Mouse (Mus musculus) adrenal gland, postnatal 10 days (tissue): ENCODE results near the gene Gm28230. TPM values are rescaled to one million over a fixed set of nuclear protein-coding genes. Genes with fewer than 3 reads are reported as not detected.

Source experiments
- DNase-seq: peaks from one replicate; pipeline ENCODE4 v3.0.0; 2021; ENCODE audit warnings: mixed read lengths
- total RNA-seq, 2 experiments: library from RNA; stranded (reverse); gene quantifications; 2 replicates each; pipeline ENCODE4 v1.2.3; 2021

Gene Gm28230
- total RNA-seq, 2 experiments from 2014 or later: 0.69 to 1.7 TPM

DNA sequence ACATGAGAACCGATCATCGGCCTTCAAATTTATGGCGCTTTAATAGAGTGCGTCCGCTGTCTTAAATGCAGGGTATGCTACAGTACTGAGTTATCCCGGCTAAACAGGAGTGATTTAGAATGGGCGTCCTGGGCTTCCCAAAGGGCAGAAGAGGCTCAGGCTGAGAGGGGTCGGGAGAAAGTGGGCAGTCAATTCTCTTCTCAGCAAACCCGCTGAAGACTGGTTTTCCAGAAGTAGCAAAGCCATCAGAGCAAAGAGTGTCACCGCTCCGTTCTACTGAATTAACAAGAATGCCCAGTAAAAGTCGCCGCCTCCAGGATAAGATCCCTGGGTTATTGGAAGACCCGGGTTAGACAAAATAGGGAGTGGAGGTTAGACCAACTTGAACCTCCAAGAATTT, 13.3 kb downstream of the Gm28230 start:
- DNase-seq: no peak

DNA sequence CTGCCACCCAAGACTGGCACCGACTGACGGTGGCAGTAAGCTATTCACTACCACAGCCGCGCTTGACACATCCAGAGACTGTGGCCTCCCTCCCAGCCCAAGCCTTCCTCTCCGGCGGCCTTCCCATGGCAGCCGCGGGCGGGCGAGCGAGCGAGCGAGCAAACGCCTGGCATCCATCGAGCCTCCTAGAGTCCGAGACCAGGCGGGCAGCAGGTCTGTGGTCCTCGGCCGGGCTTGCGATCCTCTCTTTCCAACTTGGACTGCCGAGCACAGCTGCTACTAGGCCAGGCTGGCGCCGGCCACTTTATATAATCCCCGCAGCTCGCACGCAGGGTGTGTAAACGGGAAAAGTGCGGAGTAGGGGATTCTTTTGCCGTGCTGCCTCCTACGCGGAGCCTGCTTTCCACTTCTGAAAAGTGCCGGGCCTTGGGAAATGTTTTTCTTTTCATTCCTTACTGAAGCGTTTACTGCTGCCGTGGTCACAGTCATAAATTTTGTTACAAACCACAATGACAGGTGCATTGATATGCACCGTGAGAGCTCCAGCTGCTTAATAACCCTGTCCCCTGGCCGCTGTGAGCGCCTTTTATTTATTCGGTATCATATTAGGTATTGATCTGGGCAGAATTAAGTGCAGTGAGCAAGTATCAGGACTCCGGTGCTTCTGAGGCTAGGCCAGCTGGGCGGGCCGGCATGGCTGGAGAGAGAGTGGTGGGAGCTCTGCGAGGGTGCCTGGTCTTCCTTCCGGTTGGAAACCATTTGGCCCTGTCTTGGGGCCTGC, 14.0 kb downstream of the Gm28230 start:
- peak; percentile 35 for DNase-seq

GRCm38 (mm10) chr2:74741252-74741978, 14.9 kb downstream of the Gm28230 start:
- DNase-seq: no peak

GRCm38 (mm10) chr2:74741979-74742277, 15.4 kb downstream of the Gm28230 start:
- DNase-seq: no peak

- no peak for DNase-seq
Observed at GRCm38 (mm10) chr2:74745540-74746297, 19.2 kb downstream of the Gm28230 start.

DNA sequence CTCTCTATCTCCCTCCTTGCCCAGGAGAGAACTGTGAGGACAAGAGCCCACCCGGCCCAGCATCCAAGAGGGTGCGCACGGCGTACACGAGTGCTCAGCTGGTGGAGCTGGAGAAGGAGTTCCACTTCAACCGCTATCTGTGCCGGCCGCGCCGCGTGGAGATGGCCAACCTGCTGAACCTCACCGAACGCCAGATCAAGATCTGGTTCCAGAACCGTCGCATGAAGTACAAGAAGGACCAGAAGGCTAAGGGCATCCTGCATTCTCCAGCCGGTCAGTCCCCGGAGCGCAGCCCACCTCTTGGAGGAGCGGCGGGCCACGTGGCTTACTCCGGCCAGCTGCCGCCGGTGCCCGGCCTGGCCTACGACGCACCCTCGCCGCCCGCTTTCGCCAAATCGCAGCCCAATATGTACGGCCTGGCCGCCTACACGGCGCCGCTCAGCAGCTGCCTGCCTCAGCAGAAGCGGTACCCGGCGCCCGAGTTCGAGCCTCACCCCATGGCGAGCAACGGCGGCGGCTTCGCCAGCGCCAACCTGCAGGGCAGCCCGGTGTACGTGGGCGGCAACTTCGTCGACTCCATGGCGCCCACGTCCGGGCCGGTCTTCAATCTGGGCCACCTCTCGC, 19.9 kb downstream of the Gm28230 start:
- DNase-seq: no peak

GRCm38 (mm10) chr2:74747006-74747405, 20.5 kb downstream of the Gm28230 start:
- no peak for DNase-seq

- DNase-seq: no peak
Observed at GRCm38 (mm10) chr2:74747661-74748141, 21.2 kb downstream of the Gm28230 start.

GRCm38 (mm10) chr2:74748436-74748995, 22.0 kb downstream of the Gm28230 start:
- no peak for DNase-seq

DNA sequence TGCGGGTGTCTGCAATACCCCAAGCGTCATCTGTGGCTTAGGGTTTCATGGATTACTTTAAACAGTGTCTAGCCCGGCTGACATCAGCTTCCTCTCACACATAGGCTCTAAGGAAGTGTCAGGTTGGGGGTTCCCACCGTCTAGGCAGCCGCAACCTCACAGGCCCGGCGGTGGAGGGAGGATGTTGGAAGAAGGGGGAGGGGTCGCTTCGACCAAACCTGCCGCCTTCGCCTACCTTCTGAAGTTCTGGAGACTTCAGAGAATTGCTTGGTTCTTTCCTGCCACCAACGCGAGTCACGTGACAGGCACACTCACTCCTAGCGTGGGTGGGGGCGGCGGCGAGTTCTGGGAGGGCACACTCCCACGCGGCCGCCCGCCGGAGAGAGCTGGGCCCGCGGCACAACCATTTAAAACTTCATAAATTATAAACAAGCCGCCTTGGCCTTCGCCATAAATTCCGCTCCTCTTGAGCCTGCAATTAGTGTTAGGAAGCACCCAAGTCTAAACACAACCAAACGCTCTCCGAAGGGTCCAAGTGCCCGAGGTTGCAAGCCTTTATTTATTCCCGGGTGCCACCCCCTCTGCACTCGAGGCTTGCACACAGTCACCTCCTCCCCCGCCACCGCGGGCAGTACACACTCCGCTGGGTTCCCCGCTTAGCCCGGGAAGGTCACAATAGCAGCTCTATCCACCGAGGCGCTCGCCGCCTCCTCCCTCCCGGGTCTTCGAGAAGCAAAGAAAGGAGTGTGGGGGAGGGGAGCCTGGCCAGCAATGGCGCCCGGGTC, 23.0 kb downstream of the Gm28230 start:
- peak; percentile 44 for DNase-seq

DNA sequence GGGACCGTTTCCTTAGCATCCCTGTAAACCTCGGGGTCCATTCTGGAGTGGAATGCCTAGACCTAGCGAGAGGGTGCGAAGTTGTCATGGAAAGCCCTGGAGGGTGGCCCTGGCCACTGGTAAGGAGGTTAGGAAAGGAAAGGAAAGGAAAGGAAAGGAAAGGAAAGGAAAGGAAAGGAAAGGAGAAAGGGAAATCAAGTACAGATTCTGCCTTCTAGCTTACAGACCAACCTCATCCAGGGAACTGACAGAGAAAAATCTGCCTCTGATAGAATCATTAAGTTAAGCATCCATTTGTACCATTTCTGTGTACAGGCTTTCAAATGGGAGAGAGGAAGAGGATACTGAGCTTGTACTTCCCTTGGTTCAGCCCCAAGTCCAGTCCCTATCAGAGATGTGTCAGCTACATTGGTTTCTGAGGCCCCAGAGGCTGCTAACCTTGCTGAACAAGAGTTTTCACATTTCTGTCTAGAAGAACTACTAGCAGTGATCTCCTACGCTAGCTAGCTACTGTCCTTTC, 24.3 kb downstream of the Gm28230 start:
- DNase-seq: no peak

- no peak for DNase-seq
Observed at GRCm38 (mm10) chr2:74751861-74752260, 25.3 kb downstream of the Gm28230 start.

GRCm38 (mm10) chr2:74752431-74753174, 26.1 kb downstream of the Gm28230 start:
- DNase-seq: no peak

DNA sequence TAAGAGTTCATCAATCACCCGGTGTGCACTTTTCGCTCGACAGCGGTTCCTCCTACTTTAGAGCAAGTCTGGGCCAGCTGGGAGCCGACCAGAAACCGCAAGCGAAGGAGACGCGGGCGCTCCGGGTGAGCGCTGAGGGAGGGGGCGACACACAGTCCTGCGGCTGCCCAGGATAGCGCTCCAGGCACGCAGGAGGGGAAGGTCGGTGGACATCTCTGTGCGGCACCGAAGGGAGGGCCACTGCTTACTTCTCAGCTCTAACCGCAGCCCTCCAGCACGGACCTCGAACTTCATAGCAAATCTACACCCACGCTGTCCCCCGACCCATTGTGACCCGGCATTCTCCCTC, 26.6 kb downstream of the Gm28230 start:
- no peak for DNase-seq

GRCm38 (mm10) chr2:74753711-74754110, 27.2 kb downstream of the Gm28230 start:
- no peak for DNase-seq

- DNase-seq: no peak
Observed at GRCm38 (mm10) chr2:74760146-74760545, 33.6 kb downstream of the Gm28230 start.

DNA sequence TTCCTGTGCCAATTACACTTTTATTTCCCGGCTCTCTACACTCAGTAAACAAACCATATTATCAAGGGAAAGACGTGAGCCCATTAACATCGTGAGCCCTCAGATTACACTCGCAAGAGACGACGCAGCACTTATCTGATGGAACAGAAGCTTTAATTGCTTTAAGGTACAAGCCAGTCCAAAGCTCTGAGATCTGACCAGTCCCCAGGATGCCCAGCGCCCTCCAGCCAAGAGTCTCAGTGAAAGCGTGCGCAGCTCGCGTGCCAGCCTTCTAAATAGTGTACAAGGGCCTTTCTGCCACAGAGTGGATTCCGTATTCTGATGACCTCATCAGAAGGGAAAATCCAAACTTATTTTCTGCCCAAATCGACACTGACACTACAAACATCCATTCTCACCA, 35.4 kb downstream of the Gm28230 start:
- DNase-seq: no peak

- peak; percentile 64 for DNase-seq
Observed at GRCm38 (mm10) chr2:74762522-74763244, 36.2 kb downstream of the Gm28230 start, which contains the start of gene Hoxd1. Gene Hoxd1, plus strand, starts transcription at chr2:74762980.

GRCm38 (mm10) chr2:74763245-74763735, 36.8 kb downstream of the Gm28230 start:
- DNase-seq: no peak
